Mouse (Mus musculus) effector memory CD4-positive, alpha-beta T cell, adult 5 months (primary cell): ENCODE measurements around the gene Gm8765. TPM values are rescaled to one million over a fixed set of nuclear protein-coding genes. Genes with fewer than 3 reads are reported as not detected.

Experiments
- polyA plus RNA-seq: library from polyadenylated mRNA; unstranded; fragments of 100-300 nt; shearing (Covaris generic); gene quantifications from one replicate; pipeline ENCODE4 v1.2.1, GENCODE M21; 2017

Gene Gm8765
- polyA plus RNA-seq: not detected

DNA sequence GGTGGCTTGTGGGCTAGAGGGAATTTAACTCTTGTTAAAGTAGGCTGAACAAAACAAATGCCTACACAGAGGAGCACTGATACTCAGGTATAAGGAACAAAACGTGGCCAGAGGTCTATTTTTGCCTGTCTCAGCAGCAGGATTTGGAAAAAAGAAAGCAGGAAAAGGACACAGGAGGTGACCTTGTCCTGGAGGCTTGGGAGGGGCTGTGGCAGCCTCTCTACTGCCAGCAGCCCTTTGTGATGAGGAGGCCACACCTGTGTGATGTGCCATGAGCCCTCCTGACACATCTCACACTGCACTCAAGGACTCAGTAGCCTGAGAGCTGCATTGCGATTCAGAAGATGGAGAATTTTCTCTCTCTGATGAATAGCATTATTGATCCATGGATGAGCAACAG, at the start of gene Gm8765:
Gm8765 (plus strand) TSS at position 301 of the 400 bp plus-strand sequence.

Other genes with a start within 250 kb of the Gm8765 start
- not detected for gene Nutm2, start 231.0 kb upstream of the Gm8765 start, polyA plus RNA-seq
- not detected for gene Gm904, start 55.1 kb upstream of the Gm8765 start, polyA plus RNA-seq